Mouse (Mus musculus) megakaryocyte progenitor cell, adult 5-6 weeks (primary cell): ENCODE data around the gene Rapgef4. TPM values are rescaled to one million over a fixed set of nuclear protein-coding genes. Genes with fewer than 3 reads are reported as not detected.
"Not testable (repeated sequence)": the region's sequence is repeated elsewhere in the genome, so short reads cannot be mapped to it uniquely, and the experiment has no call there.

Source experiments
- ATAC-seq: replicated peaks from 2 replicates; pipeline ENCODE4 v1.8.0; 2016; ENCODE audit warnings: mild to moderate bottlenecking, moderate TSS enrichment, inconsistent platforms; ENCODE audit not compliant: poor library complexity
- total RNA-seq, 2 experiments: library from RNA; stranded (forward) in 1 of 2; stranded (reverse) in 1 of 2; fragments of 157-497, 149-512 nt in 1 of 2; fragments of 200-1000 nt in 1 of 2; gene quantifications; 2 replicates each; pipeline versions ENCODE4 v1.2.3 to v1.2.4; 2015 to 2017

The Rapgef4 gene
- total RNA-seq, 2 experiments from 2014 or later, result 0.50 to 3.8 TPM

GRCm38 (mm10) chr2:72114148-72114559 is 133.1 kb downstream of the Rapgef4 start:
- ATAC-seq, result no peak

- ATAC-seq, result no peak
Measured at GRCm38 (mm10) chr2:72116103-72116502, 135.1 kb downstream of the Rapgef4 start.

- ATAC-seq, result no peak
Measured at GRCm38 (mm10) chr2:72116698-72117097, 135.7 kb downstream of the Rapgef4 start.

GRCm38 (mm10) chr2:72117138-72118011 is 136.3 kb downstream of the Rapgef4 start:
- peak; percentile 66 for ATAC-seq

GRCm38 (mm10) chr2:72120211-72120610 is 139.2 kb downstream of the Rapgef4 start:
- ATAC-seq, result 0 out of 2 replicates have a peak, but pooled peaks have one; percentile 42

GRCm38 (mm10) chr2:72122410-72123223 is 141.6 kb downstream of the Rapgef4 start:
- ATAC-seq, result no peak

GRCm38 (mm10) chr2:72123851-72124250 is 142.8 kb downstream of the Rapgef4 start:
- ATAC-seq, result peak; percentile 47

- ATAC-seq, result peak; percentile 58; the same call in 1 of the 2 replicates
Measured at GRCm38 (mm10) chr2:72125786-72126185, 144.7 kb downstream of the Rapgef4 start.

- ATAC-seq, result no peak
Measured at GRCm38 (mm10) chr2:72126411-72126810, 145.4 kb downstream of the Rapgef4 start.

GRCm38 (mm10) chr2:72129612-72130311 is 148.7 kb downstream of the Rapgef4 start:
- no peak for ATAC-seq

- no peak for ATAC-seq
Measured at GRCm38 (mm10) chr2:72132222-72132621, 151.2 kb downstream of the Rapgef4 start.

- no peak for ATAC-seq
Measured at GRCm38 (mm10) chr2:72136045-72136444, 155.0 kb downstream of the Rapgef4 start.

- no peak for ATAC-seq
Measured at GRCm38 (mm10) chr2:72136486-72137264, 155.6 kb downstream of the Rapgef4 start.

GRCm38 (mm10) chr2:72139863-72140845 is 159.1 kb downstream of the Rapgef4 start:
- ATAC-seq, result no peak

- no peak for ATAC-seq
Measured at GRCm38 (mm10) chr2:72141091-72141490, 160.1 kb downstream of the Rapgef4 start.

- ATAC-seq, result not testable (repeated sequence)
Measured at GRCm38 (mm10) chr2:72141732-72142131, 160.7 kb downstream of the Rapgef4 start.

- no peak for ATAC-seq
Measured at GRCm38 (mm10) chr2:72143413-72143812, 162.4 kb downstream of the Rapgef4 start.

- peak; percentile 50; the same call in 1 of the 2 replicates for ATAC-seq
Measured at GRCm38 (mm10) chr2:72144576-72145200, 163.6 kb downstream of the Rapgef4 start.
